Mouse (Mus musculus) ES-E14 (cell line): ENCODE results near the gene Prpf40a.

Source experiments
- CHD2 ChIP-seq: IDR thresholded peaks from 2 replicates; pipeline ENCODE4 v1.6.1; 2014; ENCODE audit warnings: mild to moderate bottlenecking, low read depth, low read length, inconsistent platforms
- HCFC1 ChIP-seq: IDR thresholded peaks from 2 replicates; pipeline ENCODE4 v1.6.1; 2012; ENCODE audit warnings: low read length, inconsistent platforms, borderline replicate concordance; ENCODE audit not compliant: insufficient read depth
- ZC3H11A ChIP-seq: IDR thresholded peaks from 2 replicates; pipeline ENCODE4 v1.6.1; 2012; ENCODE audit warnings: low read depth, mild to moderate bottlenecking, inconsistent platforms, low read length, borderline replicate concordance

DNA sequence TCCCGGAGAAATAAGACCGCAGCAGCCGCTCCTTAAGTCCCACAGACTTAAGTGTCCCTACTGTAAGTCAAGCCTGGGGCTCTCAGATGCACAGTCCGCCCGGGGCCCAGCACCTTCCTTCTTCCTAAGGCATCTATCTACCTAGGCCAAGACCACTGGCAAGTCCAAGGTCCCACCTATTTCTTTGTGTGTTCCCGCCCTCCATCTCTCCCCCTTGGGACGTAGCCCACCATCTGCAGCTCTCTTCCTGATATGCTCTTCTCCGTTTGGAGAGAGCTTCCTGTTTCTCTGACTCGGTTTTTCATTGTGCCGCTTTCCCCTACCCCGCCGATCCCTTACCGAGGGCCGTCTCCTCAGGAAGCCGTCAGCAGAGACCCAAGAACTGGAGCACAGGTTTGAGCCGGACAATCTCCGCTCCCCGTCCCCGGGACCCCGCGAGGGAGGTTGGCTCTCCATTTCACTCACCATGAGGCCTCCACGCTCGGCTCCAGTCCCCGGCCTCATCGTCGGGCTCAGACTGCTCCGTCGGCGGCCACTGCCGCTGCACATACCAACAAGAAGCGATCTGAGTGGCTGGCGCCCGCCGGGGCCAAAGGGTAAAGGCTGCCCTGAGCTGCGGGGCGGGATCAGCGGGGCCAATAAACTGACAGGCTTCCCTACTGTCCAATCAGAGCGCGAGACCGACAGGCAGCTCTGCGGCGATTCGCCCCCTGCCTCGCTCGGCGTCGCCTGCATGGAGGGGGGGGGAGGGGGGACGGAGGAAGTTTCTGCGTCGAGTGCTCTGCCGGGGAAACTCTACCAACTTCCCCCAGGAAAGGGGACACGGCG lies at the start of gene Prpf40a:
- TF ChIP-seq HCFC1 (0 out of 2 replicates have a peak, but pooled peaks have one; percentile 19), CHD2 (peak; percentile 75; the same call in 1 of the 2 replicates), ZC3H11A (no peak)
